Mouse (Mus musculus) left cerebral cortex, postnatal 25 days (tissue): Measurements from ENCODE around the gene Mon2. TPM values are rescaled to one million over a fixed set of nuclear protein-coding genes. Genes with fewer than 3 reads are reported as not detected.

Experiments used
- DNase-seq, 2 experiments: peaks; one replicate each; pipeline ENCODE4 v3.0.0; 2022; ENCODE audit warnings: low spot score in 2 of 2, mixed read lengths in 1 of 2
- intact Hi-C: fragments of 180-260 bp; cut with DNase I; formaldehyde crosslinking; loops from one replicate; pipeline ENCODE4 v1.15.1; 2025
- total RNA-seq, 2 experiments: library from RNA; stranded (reverse); gene quantifications; 2 replicates each; pipeline ENCODE4 v1.2.3; 2021

Gene Mon2
- 100 to 1,000 TPM in 1 of 2 experiments, 10 to 100 TPM in 1; 92.6 to 102 TPM for total RNA-seq

DNA sequence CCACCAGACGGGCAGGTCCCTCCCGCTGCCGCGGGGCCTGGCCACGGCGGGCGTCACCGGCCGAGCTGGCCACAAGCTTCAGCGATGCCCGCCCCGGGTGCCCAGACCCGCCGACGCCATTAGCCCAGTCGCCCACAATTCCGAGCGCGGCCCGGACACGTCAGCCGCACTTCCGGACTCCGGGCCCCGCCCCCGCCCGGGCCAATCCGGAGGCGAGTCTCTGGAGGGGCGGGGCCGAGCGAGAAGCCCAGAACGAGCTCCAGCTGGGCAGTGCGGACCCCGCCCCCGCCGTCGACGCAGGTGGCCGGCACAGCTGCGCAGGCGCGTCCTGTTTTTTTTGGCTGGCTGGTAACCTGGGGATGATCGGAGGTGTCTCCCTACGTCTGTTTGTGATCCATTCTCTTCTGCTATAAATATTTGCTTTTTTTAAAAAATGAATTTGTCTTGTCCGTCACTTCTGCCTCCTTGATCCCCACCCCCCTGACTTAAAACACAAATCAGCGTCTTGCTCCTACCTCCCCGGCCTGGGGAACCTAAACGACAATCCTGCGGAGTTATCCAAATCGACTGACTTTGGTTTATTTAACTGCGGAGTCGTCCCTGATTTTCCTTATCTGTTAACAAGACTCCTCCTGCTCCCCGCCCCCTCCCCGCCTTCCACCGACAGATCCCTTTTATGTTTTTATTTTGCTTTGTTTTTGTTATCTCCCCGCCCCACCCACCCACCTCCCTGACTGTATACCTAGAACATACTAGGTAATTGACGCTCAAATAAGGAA lies at the start of gene Mon2:
Gene Mon2, minus strand, starts transcription at position 261 of the 779 bp plus-strand sequence.
- peak; percentile 98 for DNase-seq
- intact Hi-C loops: no loop called here

DNA sequence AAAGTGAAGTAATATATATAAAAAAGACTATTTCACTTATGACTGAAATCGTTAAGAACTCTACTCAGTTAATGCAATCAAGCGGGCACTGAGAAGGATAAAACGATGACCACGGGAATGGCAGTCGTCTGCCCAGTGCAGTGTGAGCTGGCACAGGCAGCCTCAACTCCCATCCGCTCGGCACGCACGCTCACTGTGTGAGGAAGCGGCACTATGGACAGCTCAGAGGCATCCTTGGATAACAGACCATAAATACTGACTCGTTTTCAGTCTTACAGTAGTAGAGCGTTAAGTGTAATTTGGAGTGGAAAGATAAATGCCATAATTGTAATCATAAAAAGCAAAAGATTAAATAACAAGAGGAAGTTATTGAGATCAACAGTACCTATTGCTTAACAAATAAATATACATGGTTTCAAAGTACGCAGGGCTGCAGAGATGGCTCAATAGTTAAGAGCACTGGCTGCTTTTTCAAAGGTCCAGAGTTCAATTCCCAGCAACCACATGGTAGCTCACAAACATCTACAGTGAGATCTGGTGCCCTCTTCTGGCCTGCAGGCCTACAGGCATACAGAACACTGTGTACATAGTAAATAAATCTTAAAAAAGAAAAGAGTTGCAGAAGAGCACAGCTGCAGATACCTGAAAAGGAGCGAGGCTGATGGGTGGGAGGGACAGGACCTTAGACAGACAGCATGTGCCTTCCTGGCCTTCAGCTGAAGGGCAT lies 44.5 kb upstream of the Mon2 start:
- intact Hi-C loops: no loop called here
- DNase-seq: no peak

DNA sequence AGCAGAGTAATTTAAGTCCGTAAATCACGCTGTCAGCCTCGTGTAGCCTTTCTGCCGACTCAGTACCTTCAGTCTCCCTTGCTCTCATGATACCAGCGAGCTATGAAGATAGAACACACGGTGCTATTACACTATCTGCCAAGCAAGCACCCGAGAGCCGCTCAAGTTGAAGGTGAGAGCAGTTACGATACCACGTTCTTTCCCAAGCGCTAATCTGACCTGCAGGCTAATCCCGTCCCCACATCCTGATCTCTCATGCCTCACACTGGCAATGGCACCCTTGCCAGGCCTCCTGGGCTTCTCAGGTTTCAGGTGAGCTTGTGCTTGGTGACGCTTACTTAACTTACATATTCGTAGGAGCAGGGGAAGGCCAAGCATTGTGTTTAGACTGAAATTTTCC lies 40.6 kb upstream of the Mon2 start:
- DNase-seq: no peak
- intact Hi-C loops: no loop called here

DNA sequence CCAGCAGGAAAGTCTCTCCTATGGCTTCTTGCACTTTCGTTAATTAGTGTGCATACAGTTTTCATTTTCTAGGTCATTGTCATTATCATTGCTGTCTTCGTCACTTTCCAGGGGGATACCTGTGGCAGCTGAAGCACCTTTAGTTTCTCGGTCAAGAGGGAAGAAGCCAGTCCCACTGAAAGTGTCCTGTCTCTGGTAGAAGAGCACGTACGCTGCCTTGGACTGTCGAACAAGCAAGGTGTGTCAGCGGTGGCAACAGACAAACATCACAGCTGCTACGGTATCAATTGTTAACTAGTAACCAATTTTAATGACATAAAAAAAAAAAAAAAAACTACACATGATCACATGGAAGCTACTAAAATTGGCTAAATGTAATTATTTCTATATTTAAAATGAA lies 37.2 kb upstream of the Mon2 start:
- DNase-seq: no peak
- intact Hi-C loops: no loop called here

DNA sequence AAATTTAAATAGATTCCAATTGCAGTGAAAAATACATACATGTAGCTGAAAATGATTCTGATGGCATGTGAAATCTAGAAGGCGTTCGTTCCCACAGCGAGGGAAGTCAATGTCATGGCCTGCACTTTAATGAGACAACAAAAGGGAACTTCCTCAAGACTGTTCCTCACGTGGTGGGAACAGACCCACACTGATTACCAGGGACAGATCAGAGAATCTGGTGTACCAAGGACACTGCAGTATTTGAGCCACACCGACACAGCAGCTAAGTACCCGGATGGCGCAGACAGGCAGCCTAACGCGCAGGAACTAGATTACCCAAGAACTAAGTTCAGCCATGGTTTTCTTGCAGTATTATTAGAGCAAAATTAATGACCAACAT lies 36.5 kb upstream of the Mon2 start:
- intact Hi-C loops: no loop called here
- DNase-seq: no peak

DNA sequence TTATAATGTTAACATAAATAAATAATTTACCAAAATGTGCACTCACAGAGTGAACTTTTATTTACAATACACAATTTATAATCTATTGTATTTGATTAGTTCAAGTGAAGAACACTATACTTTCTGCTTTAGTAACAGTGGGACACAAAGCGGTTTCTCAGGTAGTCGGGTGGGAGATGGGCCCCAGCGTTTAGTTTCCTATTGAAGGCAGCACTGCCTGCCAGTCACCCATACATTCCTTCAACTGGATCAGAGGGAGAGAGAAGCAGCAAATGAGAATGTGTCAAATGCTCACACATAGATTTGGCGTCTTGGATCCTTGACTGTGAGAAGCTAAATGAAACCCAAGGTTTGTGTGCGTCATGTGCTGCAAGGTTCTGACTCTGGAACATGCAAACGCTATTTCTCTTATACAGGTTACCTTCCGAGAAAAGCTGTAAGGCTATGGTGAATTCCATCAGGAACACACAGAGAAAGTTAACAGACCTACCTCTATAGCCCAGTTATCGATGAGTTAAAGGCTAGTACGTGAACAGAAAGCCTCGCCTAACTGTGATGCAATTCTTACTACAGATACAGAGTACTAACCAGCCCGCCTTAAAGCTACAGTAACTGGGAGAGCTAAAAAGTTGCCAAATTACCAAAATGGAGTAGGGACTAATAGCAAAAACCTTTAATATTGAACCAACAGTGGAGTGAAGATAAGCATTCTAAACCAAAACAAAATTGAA lies 35.9 kb upstream of the Mon2 start:
- intact Hi-C loops: no loop called here

DNA sequence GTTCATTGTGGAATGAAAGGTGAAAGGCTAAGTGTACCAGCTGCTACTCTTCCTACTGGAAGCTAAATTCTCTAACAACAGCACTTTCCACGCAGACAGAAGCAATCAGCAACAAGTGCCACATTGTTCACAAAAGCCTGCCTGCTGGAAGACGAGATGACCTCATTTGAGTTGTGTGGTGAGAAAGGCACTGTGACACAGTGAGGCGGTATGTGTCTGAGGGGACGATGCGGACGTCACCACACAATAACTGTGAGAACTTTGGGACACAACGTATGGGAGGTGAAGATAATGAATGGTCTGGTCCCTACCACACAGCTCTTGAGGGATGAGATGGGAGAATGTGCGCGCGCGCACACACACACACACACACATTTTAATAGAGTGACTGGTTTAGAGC lies 34.2 kb upstream of the Mon2 start:
- DNase-seq: peak in 1 of 2 experiments; percentile 22
- intact Hi-C loops: no loop called here

More for the DNA sequence above, 35.9 kb upstream of the Mon2 start:
- DNase-seq: no peak

DNA sequence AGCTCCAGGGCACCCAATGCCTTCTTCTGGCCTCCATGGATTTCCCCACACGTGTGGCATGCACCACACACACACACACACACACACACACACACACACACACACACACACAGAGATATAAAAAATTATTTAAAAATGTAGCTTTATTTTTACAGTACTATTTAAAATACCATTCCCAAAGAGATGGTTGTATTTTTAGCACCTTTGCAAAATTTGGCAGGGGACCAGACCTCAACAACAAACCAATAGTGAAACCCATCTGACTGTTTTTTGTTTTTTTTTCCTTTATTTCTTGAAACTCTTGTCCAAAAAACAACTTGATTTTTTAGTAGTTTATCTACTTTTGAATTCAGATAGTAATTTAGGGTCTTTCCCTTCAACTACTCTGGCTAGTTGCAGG lies 32.2 kb upstream of the Mon2 start:
- no peak for DNase-seq
- intact Hi-C loops: no loop called here

DNA sequence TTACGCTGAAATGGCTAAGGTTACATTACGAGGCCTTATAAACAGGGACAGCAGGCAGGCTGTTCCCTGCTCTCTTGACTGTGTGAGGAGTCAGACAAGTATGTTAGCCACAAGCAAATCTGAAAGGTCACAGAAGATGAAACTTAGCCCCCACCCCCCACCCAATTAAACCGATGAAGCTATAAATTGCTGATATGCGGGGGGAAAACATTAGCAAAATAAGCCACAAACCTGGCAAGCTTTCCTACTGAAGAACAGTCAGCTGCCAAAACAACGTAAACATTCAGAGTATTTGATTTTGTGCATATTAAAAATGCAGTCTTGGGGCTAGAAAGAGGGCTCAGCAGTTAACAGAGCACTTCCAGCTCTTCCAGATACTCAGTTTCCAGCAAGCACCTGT lies 31.8 kb upstream of the Mon2 start:
- intact Hi-C loops: no loop called here
- DNase-seq: no peak

DNA sequence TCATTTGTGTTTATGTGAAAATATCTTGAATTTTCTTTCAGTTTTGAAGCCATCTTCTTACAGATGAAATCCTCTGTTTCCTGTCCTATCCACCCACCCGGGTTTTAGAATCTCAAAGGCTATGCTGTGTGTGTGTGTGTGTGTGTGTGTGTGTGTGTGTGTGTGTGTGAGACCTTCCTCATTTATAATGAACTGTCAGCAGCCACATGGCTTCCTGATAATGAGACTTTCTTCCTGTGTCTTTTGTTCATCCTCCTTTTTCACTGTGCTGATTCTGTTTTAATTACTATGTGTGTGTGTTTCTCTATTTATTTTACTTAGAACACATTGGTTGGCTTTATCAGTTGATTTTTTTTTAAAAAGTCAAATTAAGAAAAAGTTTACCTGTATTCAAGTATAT lies 25.0 kb upstream of the Mon2 start:
- no peak for DNase-seq
- intact Hi-C loops: no loop called here

DNA sequence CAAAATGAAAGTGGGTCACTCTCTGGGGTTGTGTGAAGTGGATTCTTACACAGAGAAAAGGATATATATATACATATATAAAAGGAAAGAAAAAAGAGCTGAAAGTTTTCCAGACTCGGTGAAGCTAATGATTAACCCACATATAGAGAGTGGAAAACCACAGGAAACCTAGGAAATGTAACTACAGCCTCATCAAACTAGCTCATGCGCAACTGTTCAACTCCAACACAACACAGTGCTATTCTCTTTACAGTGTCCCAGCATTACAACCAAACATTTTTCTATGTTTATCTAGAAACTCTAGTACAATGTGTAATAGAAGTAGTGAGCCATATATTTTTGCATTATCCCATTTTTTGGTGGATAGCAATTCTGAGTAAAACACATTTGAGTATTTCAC lies 24.3 kb upstream of the Mon2 start:
- intact Hi-C loops: no loop called here
- no peak for DNase-seq

DNA sequence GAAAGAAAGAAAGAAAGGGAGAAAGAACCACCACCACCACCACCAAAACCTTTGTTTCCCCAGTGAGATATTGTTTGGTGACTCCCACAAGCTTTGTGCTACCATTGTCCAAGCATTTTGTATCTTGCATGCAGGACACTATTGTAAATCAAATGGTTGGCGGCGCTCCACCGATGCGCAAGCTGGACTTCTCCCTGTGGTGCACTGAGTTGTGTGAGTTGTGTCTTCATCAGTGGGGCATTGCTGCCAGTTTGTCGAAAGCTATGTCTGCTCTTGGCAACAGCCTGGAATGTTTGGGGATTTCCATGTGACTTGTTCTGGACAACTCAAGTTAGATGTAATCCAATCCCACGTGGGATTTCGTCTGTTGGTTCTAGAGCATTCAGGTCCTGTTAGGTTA lies 18.2 kb upstream of the Mon2 start:
- no peak for DNase-seq
- intact Hi-C loops: loop anchor here (5.0 to 10.0 kb wide), 3 partner anchors 37 to 540 kb away; no protein-coding TSS in a partner anchor

DNA sequence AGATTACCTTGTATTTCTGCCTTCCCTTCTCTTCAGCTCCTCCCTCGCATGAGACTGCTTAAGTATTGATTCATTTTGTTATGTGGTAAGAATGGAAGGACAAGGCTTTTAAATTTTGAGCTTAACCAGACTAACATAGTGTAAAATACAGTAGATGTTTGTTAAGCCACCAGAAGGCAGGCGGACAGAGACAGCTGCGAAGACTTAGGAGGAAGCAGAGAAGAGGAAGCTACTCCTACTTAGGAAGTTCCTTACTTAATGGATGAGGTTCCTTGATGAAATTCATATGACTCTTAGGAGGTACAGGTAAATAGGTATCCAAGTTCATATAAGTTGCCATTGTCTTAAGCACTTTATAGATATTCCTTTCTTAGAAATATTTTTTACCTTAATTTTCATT lies 16.3 kb upstream of the Mon2 start:
- no peak for DNase-seq
- intact Hi-C loops: loop anchor here (5.0 to 10.0 kb wide), 3 partner anchors 35 to 538 kb away; no protein-coding TSS in a partner anchor

DNA sequence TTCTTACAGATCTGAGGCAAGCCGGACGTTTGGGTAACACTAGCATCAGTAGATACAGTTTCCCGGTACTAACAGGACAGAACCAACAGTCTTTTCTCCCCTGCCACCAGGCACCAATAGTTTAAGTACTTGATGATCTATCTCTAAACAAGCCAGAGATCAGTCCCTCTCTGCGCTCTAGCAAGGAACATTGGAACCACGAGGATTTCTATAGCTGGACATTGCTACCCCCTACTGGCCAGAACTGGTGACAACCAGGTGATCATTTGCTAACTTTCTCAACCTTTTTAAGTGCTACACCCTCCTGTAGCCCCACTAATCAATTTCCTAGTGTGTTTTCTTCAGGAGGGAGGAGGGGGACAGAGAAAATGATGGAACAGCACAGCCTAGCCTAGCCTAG lies 15.4 kb upstream of the Mon2 start:
- intact Hi-C loops: loop anchor here (5.0 to 10.0 kb wide), 3 partner anchors 34 to 537 kb away; no protein-coding TSS in a partner anchor

DNA sequence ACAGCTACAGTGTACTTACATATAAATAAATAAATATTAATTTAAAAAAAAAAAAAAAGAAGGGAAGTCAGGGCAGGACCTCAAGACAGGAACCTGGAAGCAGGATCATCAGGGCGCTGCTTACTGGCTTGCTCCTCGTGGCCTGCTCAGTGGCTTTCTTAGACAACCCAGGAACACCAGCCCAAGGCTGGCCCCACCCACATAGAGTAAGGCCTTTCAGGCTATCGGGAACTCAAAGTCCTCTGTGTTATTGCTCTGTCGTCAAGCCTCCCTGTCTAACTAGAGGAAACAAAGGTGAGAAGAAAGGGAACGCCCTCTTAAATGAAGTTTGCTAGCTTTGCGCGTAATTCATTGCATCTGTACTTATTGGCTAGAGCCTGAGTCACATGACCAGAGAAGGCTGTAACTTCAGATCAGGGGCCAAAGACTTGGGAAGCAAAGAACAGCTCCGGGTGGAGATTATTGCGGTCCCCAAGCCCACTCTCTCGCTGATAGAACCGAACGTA lies 13.2 kb upstream of the Mon2 start:
- intact Hi-C loops: loop anchor here (5.0 kb wide), 1 partner anchor 47 kb away; no protein-coding TSS in a partner anchor
- no peak for DNase-seq

More for the DNA sequence above, 15.4 kb upstream of the Mon2 start:
- peak; percentile 39 to 59 for DNase-seq

DNA sequence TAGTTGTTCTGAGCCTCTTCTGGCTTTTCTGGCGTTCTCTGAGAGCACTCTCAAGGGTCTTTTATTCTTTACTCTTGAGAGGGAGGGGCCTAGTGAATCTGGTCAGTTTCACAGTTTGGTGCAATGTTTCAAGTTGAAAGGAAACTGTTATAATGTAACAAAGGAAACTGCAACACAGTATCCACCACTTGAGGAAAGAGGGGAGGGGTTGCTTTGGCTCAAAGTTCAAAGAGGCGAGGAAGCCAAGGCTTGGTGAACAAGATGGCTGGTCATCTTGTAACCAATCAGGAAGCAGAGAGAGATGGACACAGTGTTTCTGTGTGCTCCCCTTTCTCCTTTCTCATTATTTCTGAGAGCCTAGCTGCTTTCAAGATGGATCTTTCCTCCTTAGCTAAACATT lies 10.5 kb upstream of the Mon2 start:
- intact Hi-C loops: loop anchor here (5.0 kb wide), 1 partner anchor 45 kb away; no protein-coding TSS in a partner anchor
- DNase-seq: no peak

DNA sequence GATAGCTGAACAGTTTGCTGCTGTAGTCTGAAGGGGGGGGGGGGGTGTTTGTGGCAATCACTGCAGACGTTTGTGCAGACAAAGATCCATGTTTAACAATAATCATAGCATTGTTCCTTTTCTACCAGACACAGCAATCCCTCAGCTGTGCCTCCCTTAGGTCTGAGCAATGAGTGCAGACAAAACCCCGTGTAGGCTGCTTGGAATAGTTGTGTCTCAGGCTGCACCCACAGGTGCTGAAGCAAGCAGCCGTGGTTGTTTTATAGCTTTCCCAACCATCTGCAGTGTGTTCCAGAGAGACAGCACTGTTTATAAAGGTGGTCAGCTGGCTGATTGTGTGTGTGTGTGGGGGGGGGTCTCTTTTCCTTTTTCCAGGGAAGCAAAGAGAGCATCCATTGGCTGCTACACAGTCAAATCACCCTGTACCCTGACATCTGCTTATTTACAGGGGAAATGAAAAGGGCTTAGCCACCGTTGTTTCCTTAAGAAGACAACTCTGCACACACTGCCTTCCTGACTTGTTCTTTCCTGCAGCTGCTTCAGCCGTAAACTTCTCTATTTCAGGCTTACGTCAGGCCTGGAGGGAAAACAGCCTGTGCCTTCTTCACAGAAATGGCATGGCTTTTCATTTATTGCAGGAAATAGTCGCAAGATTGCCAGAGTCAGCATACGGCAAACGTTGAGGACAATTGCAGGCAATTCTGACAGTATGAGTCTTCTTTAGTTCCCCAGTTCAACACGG lies 8.8 kb upstream of the Mon2 start:
- peak in 1 of 2 experiments; percentile 16 for DNase-seq
- intact Hi-C loops: loop anchor here (5.0 kb wide), 1 partner anchor 43 kb away; no protein-coding TSS in a partner anchor

DNA sequence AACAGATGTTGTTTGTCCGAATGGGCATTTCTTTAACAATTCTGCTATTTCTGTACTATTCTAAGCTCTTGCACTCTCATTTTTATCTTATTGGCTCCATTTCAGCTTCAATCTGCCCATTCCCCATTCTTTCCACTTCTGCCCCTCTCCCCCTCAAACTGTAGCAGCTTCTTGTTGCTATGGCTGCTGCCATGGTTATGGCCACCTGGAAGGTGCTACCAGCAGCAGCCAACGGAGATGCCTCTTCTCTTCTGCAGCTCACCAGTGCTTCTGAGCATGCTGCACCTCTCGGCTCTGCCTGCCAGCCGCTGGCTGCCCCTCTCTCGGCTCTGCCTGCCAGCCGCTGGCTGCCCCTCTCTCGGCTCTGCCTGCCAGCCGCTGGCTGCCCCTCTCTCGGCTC lies 8.0 kb upstream of the Mon2 start:
- intact Hi-C loops: no loop called here
- DNase-seq: no peak

DNA sequence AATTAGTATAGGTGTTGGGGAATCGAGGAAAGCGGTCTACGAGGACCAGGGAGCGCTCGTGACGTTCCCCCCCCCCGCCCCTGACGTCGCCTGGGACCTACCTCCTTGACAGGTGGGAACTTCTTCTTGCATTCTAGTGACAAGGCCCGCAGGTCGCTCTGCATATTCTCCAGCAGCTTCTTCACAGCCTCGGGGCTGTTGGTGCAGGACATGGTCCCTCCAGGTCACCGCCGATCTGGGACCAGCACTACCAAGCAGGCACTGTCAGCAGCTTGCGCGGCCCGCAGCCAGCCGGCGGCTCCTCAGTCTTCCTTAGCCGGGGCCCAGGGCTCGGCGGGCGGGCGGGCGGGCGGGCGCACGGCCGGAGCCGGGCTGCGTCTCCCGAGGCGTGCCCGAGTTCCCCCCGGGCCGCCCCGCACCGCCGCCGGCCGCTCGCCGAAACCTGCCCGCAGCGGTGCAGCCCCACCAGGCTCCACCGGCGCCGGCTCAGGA lies 508 bp downstream of the Mon2 start:
- intact Hi-C loops: no loop called here

More for the DNA sequence above, 508 bp downstream of the Mon2 start:
- DNase-seq: no peak
